Mouse (Mus musculus) midbrain, embryonic 10.5 days (tissue): ENCODE measurements at regions not wholly inside any gene's neighbourhood (a gene's known extent, or its start where the extent isn't known, plus 50 kb on each side); places are given as distances from the start of the nearest gene placed in this dataset.

Experiments
- DNase-seq: peaks from one replicate; pipeline ENCODE4 v3.0.0-alpha.2; 2017; ENCODE audit warnings: low spot score
- H3K27ac ChIP-seq: fragments of 300-500 bp; sonication (generic); replicated peaks from 2 replicates; pipeline ENCODE4 v1.5.1; 2016; ENCODE audit warnings: mild to moderate bottlenecking
- H3K27me3 ChIP-seq: fragments of 300-500 bp; sonication (generic); 2 replicates; pipeline ENCODE4 v1.6.1; 2016; ENCODE audit warnings: low read depth, mild to moderate bottlenecking; ENCODE audit not compliant: poor library complexity, severe bottlenecking
- H3K36me3 ChIP-seq: fragments of 300-500 bp; sonication (generic); 2 replicates; pipeline ENCODE4 v1.6.1; 2016; ENCODE audit warnings: mild to moderate bottlenecking, moderate library complexity
- H3K4me1 ChIP-seq: fragments of 300-500 bp; sonication (generic); 2 replicates; pipeline ENCODE4 v1.6.1; 2016
- H3K4me3 ChIP-seq: fragments of 300-500 bp; sonication (generic); 2 replicates; pipeline ENCODE4 v1.5.1; 2016; ENCODE audit warnings: mild to moderate bottlenecking, moderate library complexity
- H3K9me3 ChIP-seq: fragments of 300-500 bp; sonication (generic); replicated peaks from 2 replicates; pipeline ENCODE4 v1.6.1; 2016; ENCODE audit warnings: mild to moderate bottlenecking
- WGBS: fragments of 180-500 bp; shearing (Covaris S2); methylation state at CpG from one replicate; pipeline ENCODE4 v1.1.7; 2016; 5-methylcytosine and 5-hydroxymethylcytosine counted together

DNA sequence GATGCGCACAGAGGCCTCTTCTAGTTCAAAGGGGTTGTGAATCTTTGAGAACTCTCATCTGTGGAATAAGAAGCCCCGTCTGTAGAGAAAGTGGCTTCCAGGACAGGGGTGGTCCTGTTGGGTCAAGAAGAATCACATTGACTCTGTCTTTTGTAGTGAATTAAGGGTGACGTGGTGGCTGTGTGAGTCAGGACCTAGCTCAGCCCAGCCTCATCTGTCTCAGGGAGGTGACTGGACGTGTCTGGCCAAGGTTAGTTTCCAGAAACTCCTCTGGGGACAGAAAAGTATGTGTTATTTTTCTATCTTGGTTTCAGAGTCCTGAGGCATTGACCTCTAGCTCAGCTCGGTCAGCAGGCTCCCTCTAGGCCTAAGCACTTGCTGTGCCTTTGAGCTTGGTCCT lies 73.3 kb upstream of the Lep start:
- DNase-seq: no peak
- no peaks in the 10 kb centered on the region for H3K36me3 ChIP-seq
- H3K27ac ChIP-seq: no peak overlapping the region
- 80% methylated on average over 5 of the region's 5 CpGs for WGBS
- peaks cover 10% of the 10 kb centered on the region for H3K4me1 ChIP-seq
- H3K9me3 ChIP-seq: no peaks in the 10 kb centered on the region
- peaks cover 31% of the 10 kb centered on the region for H3K27me3 ChIP-seq
- H3K4me3 ChIP-seq: no peak overlapping the region

DNA sequence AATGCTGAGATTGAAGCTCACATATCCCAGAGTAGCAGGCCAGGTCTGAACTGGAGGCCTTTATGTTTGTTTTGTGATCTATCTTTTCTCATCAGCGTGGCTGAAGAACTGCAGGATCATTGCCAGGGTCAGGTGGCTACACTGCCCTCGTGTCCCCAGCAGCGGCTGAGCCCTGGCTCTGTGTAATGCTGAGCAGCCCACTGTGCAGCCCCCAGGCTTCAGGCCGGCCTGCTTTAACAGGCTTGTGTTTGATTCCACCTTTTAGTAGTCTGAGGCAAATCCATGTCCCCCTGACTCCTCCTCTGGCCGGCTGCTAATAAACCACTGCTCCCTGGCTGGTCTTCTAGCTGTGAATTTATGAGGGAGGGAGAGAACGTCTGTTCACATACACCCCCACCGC lies 72.6 kb upstream of the Lep start:
- DNase-seq: no peak
- Histone ChIP-seq H3K27ac (0 out of 2 replicates have a peak overlapping the region, but pooled peaks have one; percentile 33), H3K4me3 (no peak overlapping the region), H3K9me3 (no peaks in the 10 kb centered on the region), H3K4me1 (peaks cover 7% of the 10 kb centered on the region), H3K36me3 (no peaks in the 10 kb centered on the region), H3K27me3 (peaks cover 24% of the 10 kb centered on the region)
- 72% methylated on average over 7 of the region's 7 CpGs for WGBS

- DNase-seq: no peak
- Histone ChIP-seq H3K4me1 (peaks cover 7% of the 10 kb centered on the region), H3K36me3 (no peaks in the 10 kb centered on the region), H3K4me3 (no peak overlapping the region), H3K9me3 (no peaks in the 10 kb centered on the region), H3K27me3 (0 out of 2 replicates have a peak, but pooled peaks cover 4% of the 10 kb centered on the region), H3K27ac (no peak overlapping the region)
- WGBS: 78% methylated on average over 10 of the region's 10 CpGs
These were observed 70.6 kb upstream of the Lep start for GRCm38 (mm10) chr6:28989433-28989832.

DNA sequence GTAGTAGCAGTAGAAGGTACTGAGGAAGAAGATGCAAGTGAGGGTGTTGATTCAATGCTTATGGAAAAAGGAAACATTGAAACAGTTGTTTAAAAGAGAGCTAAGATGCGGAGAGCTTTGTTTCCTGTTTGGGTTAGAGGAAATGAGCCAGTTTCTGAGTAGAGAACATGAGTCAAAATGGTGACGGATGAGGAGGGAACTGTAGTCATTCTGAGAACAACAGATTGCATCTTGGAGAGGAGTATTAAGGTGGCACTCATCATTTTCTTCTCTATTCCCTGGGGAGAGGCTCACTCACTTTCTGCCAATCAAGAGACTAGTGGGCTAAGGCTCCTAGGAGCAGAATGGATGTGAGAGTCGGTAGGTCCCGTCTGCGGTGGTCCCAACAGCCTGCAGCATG lies 69.8 kb upstream of the Lep start:
- no peak overlapping the region for H3K4me3 ChIP-seq
- DNase-seq: no peak
- WGBS: 79% methylated on average over 5 of the region's 5 CpGs
- H3K27ac ChIP-seq: no peak overlapping the region
- no peaks in the 10 kb centered on the region for H3K9me3 ChIP-seq
- peaks cover 7% of the 10 kb centered on the region for H3K4me1 ChIP-seq
- no peaks in the 10 kb centered on the region for H3K36me3 ChIP-seq
- H3K27me3 ChIP-seq: no peaks in the 10 kb centered on the region

- no peaks in the 10 kb centered on the region for H3K27me3 ChIP-seq
- WGBS: 82% methylated on average over 4 of the region's 4 CpGs
- no peaks in the 10 kb centered on the region for H3K9me3 ChIP-seq
- no peak overlapping the region for H3K27ac ChIP-seq
- H3K36me3 ChIP-seq: no peaks in the 10 kb centered on the region
- DNase-seq: no peak
- H3K4me3 ChIP-seq: no peak overlapping the region
- peaks cover 15% of the 10 kb centered on the region; the same call in 1 of the 2 replicates for H3K4me1 ChIP-seq
These were observed 65.5 kb upstream of the Lep start for GRCm38 (mm10) chr6:28994481-28994880.

DNA sequence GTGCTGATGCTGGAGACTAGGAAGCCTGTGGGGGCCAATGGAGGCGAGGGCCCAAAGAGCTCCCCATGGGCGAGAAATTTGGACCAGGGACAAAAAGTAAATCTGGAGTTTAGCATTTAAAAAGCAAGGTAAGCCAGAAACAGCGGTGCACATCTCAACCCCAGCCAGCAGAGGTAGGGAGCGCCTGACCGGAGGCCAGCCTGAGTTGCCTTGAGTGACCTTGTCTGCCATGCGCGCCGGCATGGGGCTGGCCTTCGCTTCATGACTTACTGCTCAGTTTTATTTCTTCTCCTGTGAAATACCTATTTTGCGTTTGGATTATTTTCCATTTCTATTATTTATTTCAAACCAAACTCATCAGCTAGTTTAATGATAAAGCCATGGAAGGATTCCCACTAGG lies 64.3 kb upstream of the Lep start:
- 36% methylated on average over 10 of the region's 10 CpGs for WGBS
- no peak for DNase-seq

DNA sequence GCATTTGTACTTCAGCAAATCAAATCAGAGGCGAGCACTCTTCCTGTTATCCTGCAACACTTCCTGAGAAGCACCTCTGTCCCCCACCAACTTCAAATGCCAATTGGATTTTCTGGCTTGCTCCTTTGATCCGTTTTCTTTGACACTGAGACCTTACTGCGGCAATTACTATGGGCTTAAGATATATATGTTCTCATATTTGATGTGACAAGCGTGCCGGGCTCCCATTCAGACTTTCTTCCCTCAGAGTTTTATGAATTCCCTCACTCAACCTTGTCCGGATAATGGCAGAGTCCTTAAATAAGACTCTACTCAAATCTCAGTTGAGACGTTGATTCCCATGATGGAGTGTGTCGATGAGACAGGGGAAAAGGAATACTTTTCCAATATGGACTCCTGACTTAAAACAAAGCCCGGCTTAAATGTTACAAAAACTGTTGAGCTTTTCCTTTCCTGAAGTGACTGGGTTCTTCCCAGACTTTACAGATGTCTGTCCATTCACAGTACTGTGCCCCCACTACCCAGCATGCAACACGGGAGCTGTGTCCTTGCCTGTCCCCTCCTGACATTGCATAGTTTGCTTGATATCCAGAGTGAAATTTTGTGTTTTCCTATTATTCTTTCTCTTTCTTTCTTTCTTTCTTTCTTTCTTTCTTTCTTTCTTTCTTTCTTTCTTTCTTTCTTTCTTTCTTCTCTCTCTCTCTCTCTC lies 60.5 kb upstream of the Lep start:
- Histone ChIP-seq H3K4me1 (peaks cover 28% of the 10 kb centered on the region), H3K27me3 (no peaks in the 10 kb centered on the region), H3K36me3 (no peaks in the 10 kb centered on the region), H3K4me3 (no peak overlapping the region), H3K9me3 (no peaks in the 10 kb centered on the region), H3K27ac (no peak overlapping the region)
- WGBS: 63% methylated on average over 10 of the region's 10 CpGs
- peak; percentile 44 for DNase-seq

More for the DNA sequence above, 64.3 kb upstream of the Lep start:
- Histone ChIP-seq H3K27ac (no peak overlapping the region), H3K27me3 (no peaks in the 10 kb centered on the region), H3K36me3 (no peaks in the 10 kb centered on the region), H3K4me3 (no peak overlapping the region), H3K4me1 (peaks cover 18% of the 10 kb centered on the region; the same call in 1 of the 2 replicates), H3K9me3 (no peaks in the 10 kb centered on the region)

- H3K4me3 ChIP-seq: no peak overlapping the region
- 75% methylated on average over 10 of the region's 10 CpGs for WGBS
- no peak for DNase-seq
These were observed 57.9 kb upstream of the Lep start for GRCm38 (mm10) chr6:29002141-29002540.

DNA sequence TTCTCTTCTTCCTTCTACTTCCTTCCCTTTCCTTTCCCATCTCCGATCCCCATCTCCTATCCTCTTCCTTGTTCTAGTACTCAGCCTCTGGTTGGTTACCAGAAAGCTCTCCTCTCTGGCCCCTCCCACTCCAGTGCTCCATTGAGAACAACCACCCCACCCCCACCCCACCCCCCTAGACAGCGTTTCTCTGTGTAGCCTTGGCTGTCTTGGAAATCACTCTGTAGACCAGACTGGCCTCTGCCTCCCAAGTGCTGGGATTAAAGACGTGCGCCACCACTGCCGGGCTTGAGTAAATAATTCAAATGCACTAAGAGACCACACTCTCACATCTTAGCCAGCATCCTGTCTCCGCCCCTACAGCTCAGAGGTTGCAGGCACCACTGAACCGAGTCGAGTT lies 57.2 kb upstream of the Lep start:
- WGBS: 49% methylated on average over 8 of the region's 8 CpGs
- H3K4me1 ChIP-seq: peaks cover 23% of the 10 kb centered on the region
- DNase-seq: no peak
- no peaks in the 10 kb centered on the region for H3K27me3 ChIP-seq
- no peaks in the 10 kb centered on the region for H3K36me3 ChIP-seq
- no peak overlapping the region for H3K4me3 ChIP-seq
- H3K9me3 ChIP-seq: no peaks in the 10 kb centered on the region
- H3K27ac ChIP-seq: peak overlapping the region; percentile 49; the same call in 1 of the 2 replicates

More at GRCm38 (mm10) chr6:29002141-29002540, 57.9 kb upstream of the Lep start:
- Histone ChIP-seq H3K36me3 (no peaks in the 10 kb centered on the region), H3K9me3 (no peaks in the 10 kb centered on the region), H3K27ac (peak overlapping the region; percentile 49; the same call in 1 of the 2 replicates), H3K27me3 (no peaks in the 10 kb centered on the region), H3K4me1 (peaks cover 23% of the 10 kb centered on the region)

- no peak for DNase-seq
- Histone ChIP-seq H3K9me3 (no peaks in the 10 kb centered on the region), H3K27ac (no peak overlapping the region), H3K36me3 (no peaks in the 10 kb centered on the region), H3K4me1 (peaks cover 10% of the 10 kb centered on the region), H3K27me3 (no peaks in the 10 kb centered on the region), H3K4me3 (no peak overlapping the region)
- 81% methylated on average over 5 of the region's 5 CpGs for WGBS
These were observed 54.2 kb upstream of the Lep start for GRCm38 (mm10) chr6:29005803-29006202.
